Mouse (Mus musculus) brain, embryonic 14.5 days (tissue): ENCODE data around the gene Rprd1b.

Source experiments
- CTCF ChIP-seq: fragments of 200-500 bp; IDR thresholded peaks from 2 replicates; pipeline ENCODE4 v1.5.1; 2012; ENCODE audit warnings: inconsistent platforms, mild to moderate bottlenecking, moderate library complexity, borderline replicate concordance; ENCODE audit not compliant: insufficient read depth, insufficient read length; ENCODE audit errors: extremely low read depth
- POLR2A ChIP-seq: fragments of 200-500 bp; IDR thresholded peaks from 2 replicates; pipeline ENCODE4 v1.6.1; 2012; ENCODE audit warnings: mild to moderate bottlenecking, inconsistent platforms, borderline replicate concordance; ENCODE audit not compliant: poor library complexity, insufficient read depth, insufficient read length, severe bottlenecking; ENCODE audit errors: extremely low read depth

- TF ChIP-seq CTCF: no peak
- TF ChIP-seq POLR2A: no peak
Measured at GRCm38 (mm10) chr2:158145528-158146065, 117.3 kb downstream of the Rprd1b start.
